Mouse (Mus musculus) heart, postnatal 4 days (tissue): Measurements from ENCODE around the gene Cplx2. TPM values are rescaled to one million over a fixed set of nuclear protein-coding genes. Genes with fewer than 3 reads are reported as not detected.

Experiments used
- DNase-seq: peaks from one replicate; pipeline ENCODE4 v3.0.0; 2021
- total RNA-seq, 2 experiments: library from RNA; stranded (reverse); gene quantifications; 2 replicates each; pipeline ENCODE4 v1.2.3; 2021

Gene Cplx2
- total RNA-seq, 2 experiments from 2014 or later: 12.6 to 12.7 TPM

DNA sequence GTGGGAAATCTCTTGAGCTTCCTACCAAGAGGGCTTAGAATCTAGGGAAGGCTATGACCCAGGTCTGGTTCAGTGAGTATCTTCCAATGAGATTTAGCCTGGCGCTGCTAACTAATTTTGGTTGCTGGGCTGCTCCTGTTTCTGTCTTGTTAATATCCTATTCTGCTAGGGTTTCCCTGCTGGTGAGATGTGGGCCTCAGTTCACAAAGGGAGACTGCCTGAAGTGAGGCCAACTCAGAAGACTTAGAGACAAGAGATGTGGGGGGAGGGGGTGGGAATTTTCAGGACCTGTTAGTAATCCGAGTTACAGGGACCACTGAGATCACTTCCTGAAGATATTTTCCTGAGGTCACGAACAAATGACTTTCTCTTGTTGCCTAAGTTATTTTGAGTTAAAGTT is 33.1 kb downstream of the Cplx2 start:
- DNase-seq: no peak

- DNase-seq: no peak
Measured at GRCm38 (mm10) chr13:54405805-54406204, 34.7 kb downstream of the Cplx2 start.

DNA sequence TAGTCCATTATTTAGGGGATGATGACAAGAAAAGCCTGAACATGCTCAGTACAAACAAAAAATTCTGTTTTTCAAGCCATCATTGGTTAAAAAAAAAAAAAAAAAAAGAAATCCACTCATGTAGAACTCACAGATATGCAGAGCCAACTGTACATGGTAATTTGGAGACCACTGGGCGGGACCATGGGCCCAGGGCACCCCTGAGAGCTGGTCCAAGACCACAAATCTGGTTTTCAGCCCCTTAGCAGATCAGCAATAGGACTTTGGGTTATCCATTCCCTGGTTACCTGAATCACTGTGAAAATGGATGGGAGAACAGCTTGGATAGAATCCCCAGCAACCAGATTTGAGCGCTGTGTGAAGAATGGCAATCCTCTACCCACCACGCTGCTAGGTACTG is 40.5 kb downstream of the Cplx2 start:
- no peak for DNase-seq

DNA sequence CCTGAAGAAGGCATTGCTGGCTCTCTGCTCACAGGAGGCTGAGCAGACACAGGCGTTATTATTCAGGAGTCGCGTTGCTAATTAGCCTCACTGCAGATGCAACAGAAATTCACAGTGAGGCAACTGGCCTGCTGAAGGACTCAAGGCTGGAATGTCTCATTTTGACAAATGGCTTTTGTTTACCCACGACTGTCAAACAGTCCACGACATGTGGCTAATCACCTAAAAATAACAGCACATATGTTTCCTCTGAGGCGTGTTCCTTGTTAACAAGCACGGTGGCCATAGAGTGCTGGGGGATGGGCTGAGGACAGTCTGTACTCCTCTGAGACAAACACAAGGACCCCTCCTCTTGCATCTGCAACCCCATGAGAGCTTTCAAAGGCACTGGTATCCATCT is 41.1 kb downstream of the Cplx2 start:
- no peak for DNase-seq

DNA sequence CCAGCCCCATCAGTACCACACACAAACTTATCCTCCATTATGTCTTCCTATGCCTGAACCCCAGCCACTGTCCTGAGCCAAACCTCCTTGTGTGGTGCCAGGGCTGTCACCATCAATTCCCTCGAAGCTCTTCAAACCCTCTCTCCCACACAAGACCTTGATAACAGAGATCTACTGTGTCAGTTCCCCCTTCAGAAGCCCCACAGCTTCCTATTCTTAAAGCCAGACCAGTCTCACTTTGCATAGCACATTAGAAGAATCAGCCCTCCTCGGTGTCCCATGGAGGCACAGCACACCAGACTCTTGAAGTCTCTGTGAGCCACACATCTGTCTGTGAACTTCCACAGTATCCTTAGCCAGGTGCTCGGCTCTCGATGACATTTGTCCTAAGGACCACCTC is 41.6 kb downstream of the Cplx2 start:
- no peak for DNase-seq

- no peak for DNase-seq
Measured at GRCm38 (mm10) chr13:54415059-54415458, 43.9 kb downstream of the Cplx2 start.

DNA sequence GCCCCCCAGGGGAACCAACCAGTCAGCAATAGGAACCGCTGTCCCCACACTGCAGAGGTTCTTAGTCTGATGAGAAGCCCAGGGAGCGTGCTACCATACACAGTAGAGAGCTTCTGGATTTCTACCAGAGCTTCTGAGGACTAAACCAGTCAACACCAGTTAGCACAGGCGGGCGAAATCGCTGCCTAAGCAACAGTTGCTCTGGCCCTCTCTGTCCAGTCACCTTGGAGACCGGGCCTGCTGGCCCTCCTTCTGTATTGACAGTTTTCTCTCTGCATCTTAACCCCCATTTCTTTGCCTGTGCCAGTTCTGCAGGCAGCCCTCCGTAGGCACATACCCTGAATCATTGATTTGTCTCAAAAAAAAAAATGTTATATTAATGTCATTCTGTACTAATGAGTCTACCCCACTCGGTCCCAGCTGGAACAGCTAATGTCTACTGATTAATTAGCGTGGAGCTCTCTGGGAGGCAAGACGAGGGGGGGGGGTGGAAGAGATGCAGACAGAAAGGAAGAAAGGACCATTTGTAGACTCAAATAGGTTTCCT is 47.7 kb downstream of the Cplx2 start:
- DNase-seq: no peak

DNA sequence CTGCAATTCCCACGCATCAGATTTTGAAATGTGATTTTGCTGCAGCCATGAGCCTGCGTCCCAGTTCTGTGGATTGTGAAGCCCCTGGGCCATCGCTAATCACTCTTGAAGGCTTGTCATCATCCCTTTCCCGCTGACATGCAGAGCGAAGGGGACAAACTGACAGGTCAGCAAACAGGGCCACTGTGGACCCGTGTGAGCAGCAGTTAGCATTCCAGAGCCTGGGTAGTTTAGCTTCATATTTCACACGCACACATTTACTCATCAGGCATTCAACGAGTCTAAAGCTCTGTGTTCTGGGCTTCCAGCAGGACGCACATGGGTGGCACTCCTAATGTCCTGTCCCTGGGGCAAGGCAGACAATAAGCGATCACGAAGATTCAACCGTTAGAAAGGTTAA is 49.1 kb downstream of the Cplx2 start:
- DNase-seq: no peak

DNA sequence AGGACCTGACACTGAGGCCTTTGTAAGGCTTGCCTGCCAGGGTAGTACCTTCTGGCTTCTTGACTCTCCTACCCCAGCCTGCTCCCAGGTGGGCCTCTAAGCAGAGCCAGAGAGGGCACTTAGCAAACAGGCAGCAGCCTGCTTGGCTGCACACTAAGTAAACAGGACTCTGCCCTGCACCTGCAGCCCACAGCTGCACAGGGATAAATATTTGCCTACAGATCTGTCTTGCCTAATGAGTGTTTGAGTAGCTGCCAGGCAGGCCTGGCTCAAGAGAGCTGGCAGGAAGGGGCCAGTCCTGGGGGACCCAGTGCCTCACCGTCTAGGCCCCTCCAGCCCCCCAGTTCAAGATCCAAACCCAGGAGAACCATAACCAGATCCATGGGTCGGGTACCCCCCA is 54.1 kb downstream of the Cplx2 start:
- no peak for DNase-seq

GRCm38 (mm10) chr13:54426781-54427655 is 55.9 kb downstream of the Cplx2 start:
- no peak for DNase-seq

GRCm38 (mm10) chr13:54428771-54429170 is 57.6 kb downstream of the Cplx2 start:
- DNase-seq: no peak

DNA sequence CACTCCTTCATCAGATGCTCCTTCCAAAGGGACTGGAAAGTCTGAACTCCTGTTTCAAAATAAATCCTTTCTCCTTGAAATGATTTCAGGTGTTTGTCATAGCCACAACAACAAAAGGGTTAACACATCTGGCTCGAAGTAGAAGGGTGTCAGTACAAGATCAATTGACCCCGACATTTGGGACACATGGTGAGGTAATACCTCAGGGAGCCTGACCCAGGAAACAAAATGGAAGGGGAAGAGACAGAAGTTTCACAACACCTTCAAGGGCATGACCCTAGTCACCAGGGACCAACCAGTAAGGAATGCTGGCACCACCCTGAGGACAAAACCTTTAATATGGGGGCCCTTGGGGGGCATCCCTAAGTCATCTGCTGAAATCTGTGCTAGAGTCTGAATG is 58.9 kb downstream of the Cplx2 start:
- DNase-seq: no peak

DNA sequence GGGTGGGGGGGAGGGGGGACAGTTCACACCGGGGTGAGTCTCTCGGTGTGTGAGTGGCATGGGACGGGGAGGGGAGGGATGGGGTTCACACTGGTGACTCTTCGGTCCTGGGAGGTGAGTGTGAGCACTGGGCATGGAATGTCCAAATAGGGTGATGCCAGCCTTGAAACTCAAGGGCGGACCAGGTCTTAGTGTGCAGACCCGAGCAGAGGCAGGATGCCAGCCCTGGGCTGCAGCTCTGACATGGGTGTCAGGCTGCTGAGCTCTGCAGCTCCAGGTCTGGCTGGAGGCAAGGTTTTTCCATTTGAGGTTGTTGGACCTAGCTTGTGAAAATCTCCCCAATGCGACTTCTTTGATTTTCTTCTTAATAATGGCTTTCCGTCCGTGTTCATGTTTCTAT is 60.0 kb downstream of the Cplx2 start:
- DNase-seq: no peak

Other genes with a start within 250 kb of the Cplx2 start
- gene Hrh2, start 179.2 kb upstream of the Cplx2 start, total RNA-seq: under 1 TPM; 0.11 to 0.12 TPM
- 10 to 100 TPM; 43.4 to 44.0 TPM for gene Thoc3, start 97.5 kb downstream of the Cplx2 start, total RNA-seq
- gene Simc1, start 132.4 kb downstream of the Cplx2 start, total RNA-seq: 1 to 10 TPM; 4.7 to 5.4 TPM
- gene 4833439L19Rik, start 194.1 kb downstream of the Cplx2 start, total RNA-seq: 10 to 100 TPM; 83.7 to 87.2 TPM
- gene Arl10, start 203.7 kb downstream of the Cplx2 start, total RNA-seq: 10 to 100 TPM; 13.3 to 13.7 TPM
- gene Nop16, start 218.7 kb downstream of the Cplx2 start, total RNA-seq: 10 to 100 TPM; 21.8 to 21.9 TPM
- gene Higd2a, start 218.9 kb downstream of the Cplx2 start, total RNA-seq: 100 to 1,000 TPM; 224 to 238 TPM
- 10 to 100 TPM; 90.0 to 96.8 TPM for gene Cltb, start 240.0 kb downstream of the Cplx2 start, total RNA-seq